ENCODE assay signal across 7 mouse cellular contexts in genomic region chr10:94943846-94944690, GRCm38 (mm10). TPM values are rescaled to one million over a fixed set of nuclear protein-coding genes. Genes with fewer than 3 reads are reported as not detected.
DNase-seq lines count a peak whose midpoint lies in the region; ATAC-seq and TF ChIP-seq lines count a peak whose summit lies in the region.

No protein-coding gene starts in this region.

- H3K9me3 ChIP-seq in hindbrain, postnatal 0 days (ENCODE audit: low read length), result no peaks in the 10 kb centered on the region
- no peaks in the 10 kb centered on the region for H3K9me3 ChIP-seq in limb, embryonic 12.5 days
- H3K9me3 ChIP-seq in midbrain, embryonic 13.5 days, result no peaks in the 10 kb centered on the region

- intact Hi-C loops in gastrocnemius, adult 2 months (cut with DNase I), result loop anchor here (5.0 to 10.0 kb wide), 2 partner anchors 139 to 322 kb away; no protein-coding TSS in a partner anchor

- 0 out of 2 replicates have a peak overlapping the region, but pooled peaks have one; percentile 31 for H3K27ac ChIP-seq in gastrocnemius, adult 2 months
- H3K27ac ChIP-seq in hindbrain, postnatal 0 days, result peak overlapping the region; percentile 91
- H3K27ac ChIP-seq in limb, embryonic 12.5 days, result 0 out of 2 replicates have a peak overlapping the region, but pooled peaks have one; percentile 45
- H3K27ac ChIP-seq in midbrain, embryonic 13.5 days, result peak overlapping the region; percentile 97

- peak; percentile 53 for TF ChIP-seq CTCF in gastrocnemius, adult 2 months (IDR thresholded peaks at IDR 0.05)
- TF ChIP-seq CTCF in hindbrain, postnatal 0 days (IDR thresholded peaks at IDR 0.05; ENCODE audit: low read depth), result no peak; the same call in 1 of the 2 replicates

- peak overlapping the region; percentile 82 for H3K4me3 ChIP-seq in gastrocnemius, adult 2 months
- peak overlapping the region; percentile 88 for H3K4me3 ChIP-seq in hindbrain, postnatal 0 days (ENCODE audit: low read length)
- peak overlapping the region; percentile 74 for H3K4me3 ChIP-seq in limb, embryonic 12.5 days (replicated peaks)
- H3K4me3 ChIP-seq in midbrain, embryonic 13.5 days (replicated peaks), result peak overlapping the region; percentile 83

- peak overlapping the region; percentile 87 for H3K9ac ChIP-seq in hindbrain, postnatal 0 days (replicated peaks; ENCODE audit: low read length)
- peak overlapping the region; percentile 72 for H3K9ac ChIP-seq in limb, embryonic 12.5 days (replicated peaks)
- H3K9ac ChIP-seq in midbrain, embryonic 13.5 days (replicated peaks), result peak overlapping the region; percentile 91

- ATAC-seq in hindbrain, postnatal 0 days, result peak; percentile 52
- 0 out of 2 replicates have a peak, but pooled peaks have one; percentile 22 for ATAC-seq in limb, embryonic 12.5 days (ENCODE audit: insufficient number of reproducible peaks, insufficient read depth, low FRiP score, low TSS enrichment, low read depth)
- ATAC-seq in midbrain, embryonic 13.5 days, result peak; percentile 55

- DNase-seq in T-cell, adult 2 months (ENCODE audit: low spot score), result peak; percentile 33
- peak; percentile 66 to 73 for DNase-seq in cerebellum, postnatal 25 days
- peak; percentile 70 for DNase-seq in gastrocnemius, adult 2 months
- peak; percentile 76 for DNase-seq in hindbrain, postnatal 0 days (ENCODE audit: low spot score)
- peak; percentile 67 to 81 for DNase-seq in spleen, adult 18-20 months

- H3K4me2 ChIP-seq in hindbrain, postnatal 0 days (ENCODE audit: low read depth, low read length), result peak overlapping the region; percentile 84
- peak overlapping the region; percentile 98 for H3K4me2 ChIP-seq in limb, embryonic 12.5 days
- H3K4me2 ChIP-seq in midbrain, embryonic 13.5 days (replicated peaks), result peak overlapping the region; percentile 73

- H3K36me3 ChIP-seq in hindbrain, postnatal 0 days (ENCODE audit: insufficient read depth, low read length), result no peaks in the 10 kb centered on the region
- no peaks in the 10 kb centered on the region for H3K36me3 ChIP-seq in limb, embryonic 12.5 days
- H3K36me3 ChIP-seq in midbrain, embryonic 13.5 days, result no peaks in the 10 kb centered on the region

- no peaks in the 10 kb centered on the region for H3K27me3 ChIP-seq in hindbrain, postnatal 0 days (ENCODE audit: insufficient read depth, low read length)
- H3K27me3 ChIP-seq in limb, embryonic 12.5 days, result peaks cover 73% of the 10 kb centered on the region
- peaks cover 9% of the 10 kb centered on the region for H3K27me3 ChIP-seq in midbrain, embryonic 13.5 days

- H3K4me1 ChIP-seq in hindbrain, postnatal 0 days (ENCODE audit: insufficient read depth, low read length), result peaks cover 16% of the 10 kb centered on the region
- H3K4me1 ChIP-seq in limb, embryonic 12.5 days (replicated peaks), result peaks cover 26% of the 10 kb centered on the region
- peaks cover 62% of the 10 kb centered on the region for H3K4me1 ChIP-seq in midbrain, embryonic 13.5 days (replicated peaks)

- WGBS in hindbrain, postnatal 0 days, result under 1% methylated on average over 84 of the region's 110 CpGs
- 1% methylated on average over 103 of the region's 110 CpGs for WGBS in limb, embryonic 12.5 days
- under 1% methylated on average over 105 of the region's 110 CpGs for WGBS in midbrain, embryonic 13.5 days

RNA-seq across cellular contexts. Expression of gene Plxnc1, which starts 0.6 kb away (rescaled TPM):
- total RNA-seq in gastrocnemius, adult 2 months (2021), result under 1 TPM; 0.33 to 0.59 TPM
- total RNA-seq in hindbrain, postnatal 0 days (2014; rRNA removed), result 54.2 and 54.5 TPM in 2 replicates
- 8.7 and 9.9 TPM in 2 replicates for polyA plus RNA-seq in hindbrain, postnatal 0 days (2015; fragmentation: Nextera tagmentation; extraction: Ambion mirVana)
- 1.3 TPM in 2 replicates for polyA plus RNA-seq in limb, embryonic 12.5 days (2016; fragmentation: Nextera tagmentation; extraction: Ambion mirVana)
- polyA plus RNA-seq in midbrain, embryonic 13.5 days (2015; fragmentation: Nextera tagmentation; extraction: Ambion mirVana), result 8.7 and 9.4 TPM in 2 replicates

Comparison
In these comparisons a context has a peak if more than half of its experiments do, and no peak if none do; other contexts are left out.
1. Peak in every context shown above with its lines: DNase-seq, ATAC-seq, H3K4me3 ChIP-seq and H3K27ac ChIP-seq.
2. H3K27ac ChIP-seq: peak in every context shown above with its lines; median percentile 97 in midbrain, embryonic 13.5 days; 91 in hindbrain, postnatal 0 days; 45 in limb, embryonic 12.5 days; 31 in gastrocnemius, adult 2 months.